Mouse (Mus musculus): ENCODE measurements around the gene Meox1.

GRCm38 (mm10) chr11:101943055-101943454, 48.9 kb upstream of the Meox1 start:
- no peak for TF ChIP-seq CTCF (conservative IDR thresholded peaks at IDR 0.05; ENCODE audit: low read length)
- no peak for TF ChIP-seq NANOG (IDR thresholded peaks at IDR 0.05; ENCODE audit: borderline replicate concordance, low read length)
- TF ChIP-seq POU5F1 (IDR thresholded peaks at IDR 0.05; ENCODE audit: borderline replicate concordance, low read length), result no peak

Measured in E14TG2a.4 (cell line).